Mouse (Mus musculus): Measurements from ENCODE around the gene Map1b. TPM values are rescaled to one million over a fixed set of nuclear protein-coding genes. Genes with fewer than 3 reads are reported as not detected.

Map1b gene
- total and polyA plus RNA-seq, 3 experiments, result 2.1 to 14.6 (median 10.2) TPM

DNA sequence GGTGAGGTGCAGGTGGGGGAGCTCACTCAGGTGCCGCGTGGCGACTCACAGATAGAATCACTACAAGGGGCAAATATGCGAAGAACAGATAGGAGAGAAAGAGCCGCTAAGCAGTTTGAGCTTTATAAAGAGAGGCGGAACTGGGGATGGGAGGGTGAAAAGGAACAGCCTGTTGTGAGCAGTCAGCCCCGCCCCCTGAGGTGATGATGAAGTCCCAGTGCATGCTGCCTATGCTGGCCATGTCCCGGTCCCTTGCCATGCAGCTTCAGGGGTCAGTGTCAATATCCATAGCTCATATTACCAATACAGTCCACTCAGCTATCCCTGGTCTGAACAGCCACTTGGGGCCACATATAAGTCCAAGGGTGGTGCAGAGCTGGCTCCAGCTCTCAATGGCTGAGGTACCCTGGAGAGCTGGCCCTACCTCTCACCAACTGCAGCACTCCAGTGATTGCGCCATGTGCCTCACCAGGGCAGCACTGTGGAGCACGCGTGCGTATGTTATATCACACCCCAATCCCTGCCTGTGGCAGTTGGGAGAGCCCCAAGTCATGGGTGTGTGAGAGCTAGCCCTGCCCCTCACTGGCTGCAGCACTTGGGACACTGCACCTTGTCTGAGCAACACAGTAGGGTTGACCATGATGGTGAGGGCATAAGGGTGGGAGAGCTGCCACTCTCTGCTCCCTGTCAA, 42.0 kb upstream of the Map1b start:
- no peaks in the 10 kb centered on the region for H3K36me3 ChIP-seq (ENCODE audit: control insufficient read depth, insufficient read depth, low read length)
- H3K9ac ChIP-seq (ENCODE audit: low read depth, low read length), result no peak overlapping the region
- intact Hi-C loops (cut with DNase I), result no loop called here
- no peaks in the 10 kb centered on the region for H3K79me2 ChIP-seq (replicated peaks; ENCODE audit: control insufficient read depth, insufficient read depth, low read length)
- no peak for TF ChIP-seq CTCF (IDR thresholded peaks at IDR 0.05)
- TF ChIP-seq POLR2A (IDR thresholded peaks at IDR 0.05; ENCODE audit: insufficient read depth, low read depth, low read length), result no peak
- no peak for TF ChIP-seq EP300 (IDR thresholded peaks at IDR 0.05; ENCODE audit: insufficient read depth, low read depth, low read length)
- no peak overlapping the region for H3K27ac ChIP-seq
- H3K27me3 ChIP-seq (ENCODE audit: control insufficient read depth, insufficient read depth, low read length), result no peaks in the 10 kb centered on the region
- H3K4me1 ChIP-seq (ENCODE audit: control insufficient read depth, insufficient read depth, low read length), result no peaks in the 10 kb centered on the region
- WGBS, result 76% methylated on average over 12 of the region's 12 CpGs
- no peak overlapping the region for H3K4me3 ChIP-seq
- DNase-seq, result no peak

DNA sequence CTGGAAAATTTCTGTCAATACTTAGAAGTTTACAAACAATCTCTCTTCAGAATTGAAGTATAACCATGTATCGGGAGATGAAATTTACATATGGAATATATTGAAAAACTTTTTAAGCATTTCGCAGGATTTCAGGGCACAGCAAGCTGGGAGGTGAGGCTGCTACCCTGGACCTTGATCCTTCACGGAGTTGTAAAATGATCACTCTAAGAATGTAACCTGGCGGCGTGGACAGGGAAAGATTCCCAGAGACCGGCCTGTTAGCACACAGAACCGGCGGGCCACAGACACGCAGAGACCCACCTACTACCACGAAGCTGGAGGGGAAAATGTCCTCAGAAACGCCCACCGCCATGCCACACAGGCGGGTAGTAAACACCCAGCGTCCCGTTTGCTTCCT, 41.5 kb upstream of the Map1b start:
- Histone ChIP-seq H3K79me2 (replicated peaks; ENCODE audit: control insufficient read depth, insufficient read depth, low read length) (no peaks in the 10 kb centered on the region), H3K4me1 (ENCODE audit: control insufficient read depth, insufficient read depth, low read length) (no peaks in the 10 kb centered on the region), H3K27me3 (ENCODE audit: control insufficient read depth, insufficient read depth, low read length) (no peaks in the 10 kb centered on the region), H3K4me3 (no peak overlapping the region), H3K27ac (no peak overlapping the region), H3K9ac (ENCODE audit: low read depth, low read length) (no peak overlapping the region), H3K36me3 (ENCODE audit: control insufficient read depth, insufficient read depth, low read length) (no peaks in the 10 kb centered on the region)
- DNase-seq, result no peak
- intact Hi-C loops (cut with DNase I), result no loop called here
- WGBS, result 72% methylated on average over 15 of the region's 15 CpGs
- no peak for TF ChIP-seq CTCF (IDR thresholded peaks at IDR 0.05)
- TF ChIP-seq EP300 (IDR thresholded peaks at IDR 0.05; ENCODE audit: insufficient read depth, low read depth, low read length), result no peak
- TF ChIP-seq POLR2A (IDR thresholded peaks at IDR 0.05; ENCODE audit: insufficient read depth, low read depth, low read length), result no peak

DNA sequence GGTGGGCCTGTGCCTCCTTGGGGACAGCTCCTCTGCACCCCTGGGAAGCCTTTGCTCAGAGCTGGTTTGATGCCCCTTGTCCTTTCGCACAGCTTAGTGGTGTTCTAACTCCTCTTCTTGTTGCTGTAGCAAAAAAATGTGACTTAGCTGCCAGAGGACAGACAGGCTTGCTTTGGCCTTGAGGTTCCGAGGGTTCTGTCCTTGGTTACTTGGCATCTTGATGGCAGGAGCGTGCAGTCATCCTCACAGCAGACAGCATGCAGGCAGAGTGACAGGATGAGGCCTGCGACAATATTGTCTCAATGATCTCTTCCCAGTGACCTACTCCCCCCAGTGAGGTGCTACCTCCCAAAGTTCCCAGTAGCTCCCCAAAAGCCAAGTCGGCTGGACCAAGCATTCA, 41.0 kb upstream of the Map1b start:
- H3K27ac ChIP-seq, result no peak overlapping the region
- DNase-seq, result no peak
- no peaks in the 10 kb centered on the region for H3K79me2 ChIP-seq (replicated peaks; ENCODE audit: control insufficient read depth, insufficient read depth, low read length)
- H3K4me3 ChIP-seq, result no peak overlapping the region
- no peaks in the 10 kb centered on the region for H3K4me1 ChIP-seq (ENCODE audit: control insufficient read depth, insufficient read depth, low read length)
- H3K27me3 ChIP-seq (ENCODE audit: control insufficient read depth, insufficient read depth, low read length), result no peaks in the 10 kb centered on the region
- intact Hi-C loops (cut with DNase I), result no loop called here
- TF ChIP-seq POLR2A (IDR thresholded peaks at IDR 0.05; ENCODE audit: insufficient read depth, low read depth, low read length), result no peak
- TF ChIP-seq CTCF (IDR thresholded peaks at IDR 0.05), result no peak
- no peak for TF ChIP-seq EP300 (IDR thresholded peaks at IDR 0.05; ENCODE audit: insufficient read depth, low read depth, low read length)
- no peaks in the 10 kb centered on the region for H3K36me3 ChIP-seq (ENCODE audit: control insufficient read depth, insufficient read depth, low read length)
- 85% methylated on average over 5 of the region's 5 CpGs for WGBS
- H3K9ac ChIP-seq (ENCODE audit: low read depth, low read length), result no peak overlapping the region

DNA sequence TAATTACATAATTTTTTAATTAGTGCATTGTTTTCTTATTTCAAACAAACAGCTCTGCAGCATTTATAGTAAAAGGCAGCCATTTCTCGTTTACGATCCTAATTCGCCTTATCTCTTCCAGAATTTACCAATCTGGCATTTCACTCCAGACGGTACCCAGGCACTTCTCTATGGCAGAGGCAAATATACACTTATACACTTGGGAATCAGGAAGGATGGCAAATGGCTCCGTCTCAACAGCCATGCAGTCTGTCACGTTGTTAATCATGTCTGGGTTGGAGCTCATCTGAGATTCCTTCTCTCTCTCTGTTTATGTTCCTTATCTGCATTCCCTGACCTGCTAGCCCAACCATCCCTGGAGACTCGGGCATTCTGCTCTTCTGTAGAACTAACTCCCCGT, 38.6 kb upstream of the Map1b start:
- 37% methylated on average over 8 of the region's 8 CpGs for WGBS
- DNase-seq, result no peak
- intact Hi-C loops (cut with DNase I), result no loop called here

DNA sequence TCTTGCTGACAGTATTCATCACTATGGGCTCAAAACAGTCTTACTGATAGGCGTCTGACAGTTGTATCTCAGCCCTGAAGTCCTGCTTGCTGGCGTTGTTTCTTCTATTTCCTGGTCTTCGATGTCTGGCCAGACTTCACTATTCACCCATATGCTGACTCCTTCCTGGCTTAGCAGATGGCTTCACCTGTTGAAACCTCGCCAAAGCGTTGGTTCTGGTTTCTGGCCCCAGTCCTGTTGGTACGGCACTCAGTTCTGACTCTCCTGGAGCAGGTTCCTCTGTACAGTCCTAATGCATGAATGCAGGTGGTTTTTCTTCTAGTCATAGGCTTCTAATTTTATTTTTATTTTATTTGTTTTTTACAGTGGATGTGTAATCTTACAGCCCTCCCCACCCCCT, 38.1 kb upstream of the Map1b start:
- H3K36me3 ChIP-seq (ENCODE audit: control insufficient read depth, insufficient read depth, low read length), result no peaks in the 10 kb centered on the region
- H3K27ac ChIP-seq, result no peak overlapping the region
- no peaks in the 10 kb centered on the region for H3K27me3 ChIP-seq (ENCODE audit: control insufficient read depth, insufficient read depth, low read length)
- H3K4me1 ChIP-seq (ENCODE audit: control insufficient read depth, insufficient read depth, low read length), result no peaks in the 10 kb centered on the region
- DNase-seq, result no peak
- 63% methylated on average over 6 of the region's 6 CpGs for WGBS
- H3K4me3 ChIP-seq, result no peak overlapping the region
- no peaks in the 10 kb centered on the region for H3K79me2 ChIP-seq (replicated peaks; ENCODE audit: control insufficient read depth, insufficient read depth, low read length)
- TF ChIP-seq CTCF (IDR thresholded peaks at IDR 0.05) (no peak), POLR2A (IDR thresholded peaks at IDR 0.05; ENCODE audit: insufficient read depth, low read depth, low read length) (no peak), EP300 (IDR thresholded peaks at IDR 0.05; ENCODE audit: insufficient read depth, low read depth, low read length) (no peak)
- intact Hi-C loops (cut with DNase I), result no loop called here
- no peak overlapping the region for H3K9ac ChIP-seq (ENCODE audit: low read depth, low read length)

More for the DNA sequence above, 38.6 kb upstream of the Map1b start:
- Histone ChIP-seq H3K36me3 (ENCODE audit: control insufficient read depth, insufficient read depth, low read length) (no peaks in the 10 kb centered on the region), H3K4me1 (ENCODE audit: control insufficient read depth, insufficient read depth, low read length) (no peaks in the 10 kb centered on the region), H3K79me2 (replicated peaks; ENCODE audit: control insufficient read depth, insufficient read depth, low read length) (no peaks in the 10 kb centered on the region), H3K4me3 (no peak overlapping the region), H3K9ac (ENCODE audit: low read depth, low read length) (no peak overlapping the region), H3K27me3 (ENCODE audit: control insufficient read depth, insufficient read depth, low read length) (no peaks in the 10 kb centered on the region), H3K27ac (no peak overlapping the region)
- TF ChIP-seq CTCF (IDR thresholded peaks at IDR 0.05) (no peak), POLR2A (IDR thresholded peaks at IDR 0.05; ENCODE audit: insufficient read depth, low read depth, low read length) (no peak), EP300 (IDR thresholded peaks at IDR 0.05; ENCODE audit: insufficient read depth, low read depth, low read length) (no peak)

DNA sequence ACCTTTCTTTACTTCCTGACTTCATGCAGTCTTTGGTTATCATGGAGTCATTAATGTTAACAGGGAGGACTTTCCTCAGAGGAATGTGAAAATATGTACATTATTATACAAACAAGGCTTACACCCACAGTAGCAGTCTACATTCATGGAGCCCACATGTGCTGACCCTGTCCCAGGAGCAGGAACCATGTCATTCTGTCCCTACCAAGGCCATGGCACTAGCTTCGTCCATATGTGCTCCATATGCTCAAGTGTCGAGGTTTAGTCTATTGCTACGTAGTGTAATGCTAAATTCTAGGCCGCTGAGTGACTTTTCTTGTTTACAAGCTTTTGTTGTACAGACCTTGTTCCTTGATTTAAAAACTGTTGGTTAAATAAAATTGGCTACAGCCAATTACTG, 36.0 kb upstream of the Map1b start:
- intact Hi-C loops (cut with DNase I), result no loop called here
- TF ChIP-seq POLR2A (IDR thresholded peaks at IDR 0.05; ENCODE audit: insufficient read depth, low read depth, low read length), result no peak
- no peak for TF ChIP-seq CTCF (IDR thresholded peaks at IDR 0.05)
- TF ChIP-seq EP300 (IDR thresholded peaks at IDR 0.05; ENCODE audit: insufficient read depth, low read depth, low read length), result no peak
- Histone ChIP-seq H3K27me3 (ENCODE audit: control insufficient read depth, insufficient read depth, low read length) (no peaks in the 10 kb centered on the region), H3K36me3 (ENCODE audit: control insufficient read depth, insufficient read depth, low read length) (no peaks in the 10 kb centered on the region), H3K9ac (ENCODE audit: low read depth, low read length) (no peak overlapping the region), H3K79me2 (replicated peaks; ENCODE audit: control insufficient read depth, insufficient read depth, low read length) (no peaks in the 10 kb centered on the region), H3K4me1 (ENCODE audit: control insufficient read depth, insufficient read depth, low read length) (no peaks in the 10 kb centered on the region), H3K4me3 (no peak overlapping the region), H3K27ac (no peak overlapping the region)
- WGBS, result 92% methylated on average over 4 of the region's 4 CpGs
- no peak for DNase-seq

Measured in heart, adult 2 months (tissue).